Mouse (Mus musculus) R1 (cell line): ENCODE measurements around the gene Nlrc5.

Experiments used
- DNase-seq: peaks from one replicate; pipeline ENCODE4 v3.0.0-alpha.2; 2018; ENCODE audit warnings: low read depth, low spot score

Nlrc5 gene

GRCm38 (mm10) chr8:94528245-94528644 lies 94.1 kb downstream of the Nlrc5 start:
- DNase-seq = peak; percentile 55

GRCm38 (mm10) chr8:94529875-94530274 lies 95.7 kb downstream of the Nlrc5 start:
- no peak for DNase-seq

- no peak for DNase-seq
These were observed 96.5 kb downstream of the Nlrc5 start for GRCm38 (mm10) chr8:94530643-94531042.

DNA sequence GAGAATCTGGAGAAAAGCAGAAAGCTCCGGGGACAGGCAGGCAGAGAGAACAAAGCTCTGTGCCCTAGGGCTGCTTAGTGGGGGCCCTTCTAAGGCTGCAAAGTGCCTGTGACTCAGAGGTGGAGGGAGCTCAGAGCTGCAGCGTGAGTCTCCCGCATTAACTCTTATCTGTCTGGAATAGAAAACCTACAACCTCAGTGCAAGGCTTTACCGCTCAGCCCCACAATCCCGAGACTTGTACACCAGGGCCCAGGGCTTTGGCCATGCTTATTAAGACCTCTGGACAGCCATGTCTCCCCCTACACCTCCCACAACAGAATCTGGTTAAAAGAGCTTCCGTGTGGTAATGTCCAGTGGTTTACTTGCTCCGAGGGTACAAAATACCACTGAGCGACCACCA lies 97.8 kb downstream of the Nlrc5 start:
- peak; percentile 23 for DNase-seq

DNA sequence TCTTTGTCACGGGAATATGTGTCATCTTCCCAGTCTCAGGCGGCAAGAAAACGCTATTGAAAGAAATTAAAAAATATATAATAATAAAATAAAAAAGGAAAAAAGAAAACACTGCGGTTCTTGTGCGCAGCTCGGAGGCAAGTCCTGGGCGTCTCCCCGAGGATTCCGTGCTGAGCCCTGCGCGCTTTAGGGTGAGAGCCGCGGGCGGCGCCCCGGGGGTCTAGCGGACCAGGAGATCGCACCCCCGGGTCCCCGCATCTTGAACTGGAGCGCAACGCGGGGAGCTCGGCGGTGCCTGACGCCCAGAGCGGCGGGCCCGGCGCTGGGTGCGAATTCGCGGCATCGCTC lies 98.3 kb downstream of the Nlrc5 start:
- no peak for DNase-seq

- DNase-seq = peak; percentile 48
These were observed 98.9 kb downstream of the Nlrc5 start, which contains the start of gene Cpne2 for GRCm38 (mm10) chr8:94532873-94533671. Cpne2 (plus strand) TSS chr8:94532990.

DNA sequence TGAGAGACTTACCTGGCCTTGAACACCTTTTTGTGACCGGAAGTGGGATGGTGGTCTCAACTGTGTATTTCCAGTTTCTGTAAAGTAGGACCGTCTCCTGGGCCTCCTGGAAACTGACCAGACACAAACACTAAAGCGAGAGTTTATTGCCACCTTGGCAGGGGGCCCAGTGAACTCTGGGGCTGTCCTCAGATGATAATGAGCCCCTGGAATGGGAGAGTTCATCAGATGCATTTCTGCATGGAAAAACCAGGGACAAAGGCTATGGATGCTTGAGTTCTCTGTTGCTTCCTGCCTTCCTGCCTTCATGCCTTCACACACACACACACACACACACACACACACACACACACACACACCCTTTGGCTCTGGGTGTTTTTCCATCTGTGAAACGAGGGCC lies 100.5 kb downstream of the Nlrc5 start:
- no peak for DNase-seq

DNA sequence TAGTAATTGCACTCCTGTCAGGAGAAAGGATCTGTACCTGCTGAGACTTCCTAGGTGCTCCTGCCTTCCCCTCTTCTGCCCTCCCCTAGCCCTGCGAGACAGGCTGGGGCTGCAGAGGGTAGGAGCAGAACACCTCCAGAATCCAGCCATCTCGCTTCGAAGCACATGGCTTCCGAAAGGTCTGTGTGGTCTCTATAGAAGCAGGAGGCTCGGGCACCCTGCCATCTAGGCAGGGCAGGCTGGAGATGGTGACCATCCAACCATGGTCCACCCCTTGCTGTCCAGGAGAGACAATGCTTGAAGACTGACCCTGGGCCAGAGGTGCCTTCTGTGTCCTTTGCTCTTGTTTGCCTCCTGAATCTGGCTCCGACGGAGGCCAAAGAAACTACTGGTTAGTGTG lies 101.5 kb downstream of the Nlrc5 start:
- DNase-seq = no peak

GRCm38 (mm10) chr8:94537456-94537855 lies 103.3 kb downstream of the Nlrc5 start:
- DNase-seq = no peak

GRCm38 (mm10) chr8:94540025-94540424 lies 105.9 kb downstream of the Nlrc5 start:
- DNase-seq = no peak

DNA sequence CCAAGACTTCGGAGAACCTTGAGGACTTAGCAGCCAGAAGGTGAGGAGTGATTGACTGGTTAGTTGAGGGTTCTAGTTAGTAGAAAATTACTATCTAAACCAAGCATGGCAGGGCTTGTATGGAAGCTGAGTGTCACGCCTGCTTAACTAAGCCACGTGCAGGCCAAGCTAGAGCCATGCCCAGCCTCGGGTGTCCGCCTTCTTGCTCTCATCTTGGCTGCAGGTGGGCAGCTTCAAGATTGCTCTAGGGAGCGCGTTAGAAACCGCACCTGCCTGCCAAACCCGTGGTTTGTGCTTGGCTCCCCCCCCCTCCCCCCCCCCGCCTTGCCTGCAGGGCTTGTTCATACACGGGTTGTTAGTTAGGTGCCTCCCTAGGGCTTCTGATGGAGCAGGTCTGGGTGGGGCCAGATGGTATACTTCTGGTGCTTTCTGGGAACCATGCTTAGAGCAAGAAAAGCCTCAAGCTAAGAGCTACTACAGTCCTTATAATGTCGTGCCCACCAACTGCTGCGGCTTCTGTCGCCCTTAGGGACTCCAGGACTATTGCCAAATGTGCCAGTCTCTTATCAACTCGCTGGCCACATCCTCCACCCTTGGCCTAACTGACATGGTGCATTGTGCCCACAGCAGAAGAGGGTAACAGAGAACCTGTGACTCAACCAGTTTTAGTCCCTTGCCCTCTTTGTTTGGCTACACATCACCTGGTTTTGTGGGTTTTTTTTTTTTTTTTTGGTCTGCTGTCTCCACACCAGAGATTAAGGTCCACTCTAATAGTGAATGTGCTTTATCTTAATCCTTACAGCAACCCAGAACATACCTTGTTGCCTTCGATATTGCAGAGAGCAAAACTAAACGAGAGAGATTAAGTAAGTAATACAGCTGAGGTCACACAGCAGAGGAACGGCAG lies 107.0 kb downstream of the Nlrc5 start:
- no peak for DNase-seq

DNA sequence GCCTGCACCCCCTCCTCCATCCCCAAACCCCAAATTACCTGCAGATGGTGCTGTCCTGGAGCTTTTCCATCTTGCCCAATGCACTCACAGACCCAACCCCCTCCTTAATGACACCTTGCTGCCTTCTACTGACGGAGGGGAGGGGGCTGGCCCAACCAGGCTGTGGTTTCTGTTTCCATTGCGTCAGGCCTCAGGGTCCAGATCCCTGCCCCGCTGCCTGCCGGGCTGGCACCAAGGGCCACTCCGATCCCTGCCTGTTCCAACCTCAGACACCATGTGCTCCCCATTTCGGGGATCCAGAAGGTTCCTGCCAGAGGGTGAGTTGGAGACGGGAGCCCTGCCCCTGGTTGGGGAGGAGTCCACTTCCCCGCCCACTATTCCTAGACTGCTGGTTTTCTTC lies 109.8 kb downstream of the Nlrc5 start:
- DNase-seq = no peak

- DNase-seq = no peak
These were observed 114.9 kb downstream of the Nlrc5 start for GRCm38 (mm10) chr8:94549041-94549440.

GRCm38 (mm10) chr8:94549482-94549881 lies 115.3 kb downstream of the Nlrc5 start:
- DNase-seq = no peak

DNA sequence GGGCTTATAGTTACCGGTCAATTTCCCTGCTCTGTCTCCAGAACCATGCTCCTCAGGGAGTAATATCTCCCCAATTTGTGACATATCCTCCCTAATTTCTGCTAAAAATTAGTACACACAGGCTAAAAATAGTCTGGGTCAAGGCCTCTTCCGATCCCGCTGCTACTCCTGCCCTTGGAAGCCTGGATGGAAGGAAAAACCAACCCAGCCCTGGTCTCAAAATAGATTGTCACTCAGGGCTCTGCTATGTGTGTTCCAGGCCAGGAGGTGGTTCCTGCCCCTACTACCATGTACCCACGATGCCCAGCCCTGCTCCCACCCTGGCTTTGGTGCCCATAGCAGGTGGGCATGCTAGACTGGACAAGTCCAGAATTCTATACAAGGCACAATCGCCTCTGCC lies 115.8 kb downstream of the Nlrc5 start:
- no peak for DNase-seq

DNA sequence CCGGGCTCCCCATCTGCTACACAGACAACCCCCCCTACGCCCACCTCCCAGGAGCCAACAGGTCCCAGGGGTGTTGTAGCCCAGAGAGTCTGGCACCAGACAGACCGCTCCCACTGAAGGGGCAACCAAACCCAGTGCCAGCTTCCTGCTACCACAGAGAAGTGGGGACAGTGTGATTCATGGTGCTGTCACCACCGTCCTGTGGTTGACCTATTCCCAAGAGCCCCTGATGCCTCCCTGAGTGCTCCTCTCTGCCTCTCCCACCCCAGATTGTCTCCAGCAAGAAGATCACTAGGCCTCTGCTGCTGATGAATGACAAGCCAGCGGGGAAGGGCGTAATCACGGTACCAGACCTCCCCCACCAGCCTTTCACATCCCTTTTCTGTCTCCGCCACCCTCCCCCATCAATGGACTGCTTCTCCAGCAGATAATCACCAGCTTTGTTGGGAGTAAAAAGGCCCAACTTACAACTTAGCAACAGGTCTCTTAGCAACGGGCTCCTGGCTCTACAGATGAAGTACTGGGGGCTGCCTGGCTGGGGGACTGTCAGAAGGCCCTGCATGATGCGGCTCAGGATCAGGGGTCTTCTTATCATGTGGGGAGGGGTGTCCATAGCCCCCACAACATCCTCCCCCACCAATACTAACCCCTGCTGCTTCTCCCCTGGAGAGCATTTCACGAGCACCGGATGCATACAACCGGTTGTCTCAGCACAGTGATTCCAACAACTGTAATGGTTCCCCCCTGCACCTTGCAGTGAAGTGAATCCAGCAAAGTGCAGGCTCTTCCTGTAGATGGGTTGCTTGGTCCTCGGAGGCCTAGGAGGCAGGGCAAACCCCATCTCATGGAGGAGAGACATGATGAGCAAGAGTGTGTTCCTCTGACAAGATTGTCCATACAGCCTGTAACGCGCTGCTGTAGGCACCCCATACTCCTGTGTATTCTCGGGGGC lies 117.6 kb downstream of the Nlrc5 start:
- peak; percentile 75 for DNase-seq

DNA sequence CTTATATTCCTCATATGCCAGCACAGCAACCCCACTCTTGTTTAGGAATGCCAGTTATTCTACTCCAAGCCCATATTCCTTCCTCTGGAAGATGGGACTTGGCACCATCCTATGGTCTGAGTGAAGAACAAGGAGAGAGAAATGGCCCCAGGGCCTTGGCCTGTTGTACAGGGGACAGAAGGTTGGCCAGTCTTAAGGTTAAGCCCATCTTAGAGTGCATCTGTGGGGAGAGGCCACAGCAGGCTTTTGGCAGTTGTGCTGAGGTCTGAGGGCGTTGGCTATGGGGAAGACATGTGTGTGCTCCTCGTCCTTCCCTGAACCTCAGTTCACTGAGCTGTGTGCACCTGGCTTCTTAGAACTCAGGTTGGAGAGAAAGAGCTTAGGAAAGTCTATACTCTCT lies 118.5 kb downstream of the Nlrc5 start:
- DNase-seq = no peak

DNA sequence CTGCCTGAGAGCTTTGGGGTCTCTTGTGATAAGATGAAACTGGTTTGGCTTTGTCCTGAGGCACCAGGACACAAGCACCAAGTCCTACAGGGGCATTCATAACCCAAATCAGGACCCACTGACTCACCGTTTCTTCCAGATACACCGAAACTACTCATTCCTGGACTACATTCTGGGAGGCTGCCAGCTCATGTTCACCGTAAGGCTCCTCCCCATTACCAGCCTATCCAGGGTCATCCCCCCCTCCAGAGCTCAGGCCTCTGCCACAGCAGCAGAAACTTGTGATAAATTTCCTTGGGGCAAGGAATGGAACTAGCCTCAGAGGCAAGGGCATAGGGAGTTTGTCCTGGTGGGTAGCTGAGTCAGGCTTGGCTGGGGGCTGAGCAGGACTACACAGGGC lies 123.1 kb downstream of the Nlrc5 start:
- no peak for DNase-seq

DNA sequence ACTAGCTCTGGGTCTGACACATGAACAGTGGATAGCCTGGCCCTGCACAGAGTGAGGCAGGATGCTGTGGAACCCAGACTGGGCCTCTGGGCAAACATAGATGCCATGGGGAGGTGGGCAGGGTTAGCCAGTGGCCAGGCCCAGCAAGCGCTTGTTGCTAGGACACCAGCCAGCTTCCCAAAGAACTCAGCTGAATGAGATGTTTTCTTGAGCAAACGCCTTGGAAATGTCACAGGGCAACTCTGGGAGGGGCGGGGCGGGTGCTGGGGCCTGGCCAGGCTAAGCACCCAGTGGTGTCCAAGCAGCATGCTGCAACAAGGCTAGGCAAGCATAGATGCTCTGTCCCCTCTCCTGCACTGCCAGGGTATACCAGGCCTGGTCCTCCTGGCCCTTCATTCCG lies 127.1 kb downstream of the Nlrc5 start:
- DNase-seq = no peak

- DNase-seq = no peak
These were observed 130.3 kb downstream of the Nlrc5 start for GRCm38 (mm10) chr8:94564421-94564820.

GRCm38 (mm10) chr8:94566033-94566432 lies 131.9 kb downstream of the Nlrc5 start:
- DNase-seq = no peak
